Mouse (Mus musculus) embryonic fibroblast, embryonic 13.5 days (primary cell): ENCODE data around the gene Sorbs2.

ENCODE experiments used
- CTCF ChIP-seq: IDR thresholded peaks from 2 replicates; pipeline ENCODE4 v1.5.1; 2011; ENCODE audit warnings: mild to moderate bottlenecking, control low read depth, low read length, moderate library complexity, borderline replicate concordance; ENCODE audit not compliant: insufficient read depth
- POLR2A ChIP-seq: IDR thresholded peaks from 2 replicates; pipeline ENCODE4 v1.6.1; 2011; ENCODE audit warnings: low read depth, mild to moderate bottlenecking, control low read depth, low read length, moderate library complexity

DNA sequence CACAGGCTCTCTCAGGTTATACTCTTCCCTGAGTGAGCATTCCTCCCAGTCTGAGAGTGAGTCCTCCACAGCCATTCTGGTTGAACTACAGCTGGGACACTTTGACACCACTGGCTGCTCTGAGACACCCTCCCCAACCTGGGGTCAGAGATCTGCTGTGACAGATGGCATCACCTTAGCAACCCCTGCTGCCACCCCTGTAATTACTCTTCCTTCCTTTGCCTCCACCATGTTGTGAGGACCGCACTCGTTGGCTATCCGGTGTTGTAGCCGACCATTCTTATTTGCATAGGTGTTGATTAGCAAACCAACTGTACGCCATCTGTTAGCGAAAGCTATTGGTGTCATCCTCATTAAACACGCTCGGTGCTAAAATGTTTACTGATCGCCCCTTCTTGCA, 247.9 kb downstream of the Sorbs2 start:
- TF ChIP-seq CTCF: no peak
- TF ChIP-seq POLR2A: no peak
